Mouse (Mus musculus) c-Kit-positive CD71-negative TER-119-negative erythroid progenitor cells, embryonic 14.5 days (primary cell): ENCODE measurements around the gene Usp10.

Source experiments
- DNase-seq: peaks from one replicate; pipeline ENCODE4 v3.0.0-alpha.2; 2013; ENCODE audit warnings: low read depth

The Usp10 gene

DNA sequence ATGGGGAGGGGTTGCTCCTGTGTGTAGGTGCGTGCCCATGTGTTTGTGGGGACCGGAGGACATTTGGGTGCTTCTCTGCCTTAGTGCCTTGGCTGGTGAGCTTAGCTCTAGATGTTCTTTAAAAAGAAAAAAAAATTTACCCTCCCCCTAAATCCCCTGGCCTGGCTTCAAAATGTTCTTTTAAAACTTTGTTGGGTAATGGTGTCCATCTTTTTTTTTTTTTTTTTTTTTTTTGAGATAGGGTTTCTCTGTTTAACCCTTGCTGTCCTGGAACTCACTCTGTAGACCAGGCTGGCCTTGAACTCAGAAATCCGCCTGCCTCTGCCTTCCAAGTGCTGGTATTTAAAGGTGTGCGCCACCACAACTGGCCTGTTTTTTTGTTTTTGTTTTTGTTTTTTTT, 5.1 kb downstream of the Usp10 start:
- no peak for DNase-seq

DNA sequence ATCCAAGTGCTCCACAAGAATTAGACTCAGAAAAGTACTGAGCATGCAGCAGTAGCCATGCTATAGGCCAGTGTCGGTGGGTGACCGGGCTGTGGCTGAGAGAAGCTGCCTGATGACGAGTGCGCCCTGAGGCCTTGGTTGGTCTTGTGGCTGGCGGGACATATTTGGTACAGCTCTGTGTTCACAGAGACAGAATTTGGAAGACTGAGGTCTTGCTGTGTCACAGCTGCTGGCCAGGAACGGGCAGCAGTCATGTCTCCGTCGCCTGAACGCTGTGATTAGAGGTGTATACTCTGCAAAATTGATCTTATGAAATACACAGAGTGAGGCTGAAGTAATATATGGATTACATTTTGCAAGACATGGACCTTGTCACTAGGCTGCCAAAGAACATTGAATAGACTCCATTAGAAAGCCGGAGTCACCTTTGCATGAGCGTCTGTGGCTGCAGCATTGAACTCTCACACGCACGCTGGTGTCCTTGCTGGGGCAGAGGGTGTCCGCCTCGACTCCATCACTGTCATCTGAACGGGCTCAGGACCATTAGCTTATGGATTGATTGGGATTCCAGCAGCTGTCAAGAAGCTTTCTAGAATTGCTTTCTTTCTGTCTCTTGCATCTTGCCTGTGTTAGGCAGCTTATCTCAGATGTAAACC, 6.2 kb downstream of the Usp10 start:
- no peak for DNase-seq

DNA sequence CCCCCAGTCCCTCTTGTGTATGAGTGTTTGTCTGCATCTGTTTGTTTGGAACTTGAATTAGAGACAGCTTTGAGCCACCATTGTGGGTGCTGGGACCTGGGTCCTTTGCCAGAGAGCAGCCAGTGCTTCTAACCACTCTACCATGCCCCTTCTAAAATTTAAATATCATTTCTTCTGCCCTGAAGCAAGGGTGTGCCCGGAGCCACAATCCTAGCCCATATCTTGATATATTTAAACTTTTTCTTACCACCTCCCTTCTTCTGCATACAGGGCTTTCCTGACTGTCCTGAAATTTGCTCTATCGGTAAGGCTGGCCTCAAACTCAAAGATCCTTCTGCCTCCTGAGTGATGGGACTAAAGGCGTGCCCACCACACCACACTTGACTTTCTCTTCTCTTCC, 7.3 kb downstream of the Usp10 start:
- DNase-seq = no peak

DNA sequence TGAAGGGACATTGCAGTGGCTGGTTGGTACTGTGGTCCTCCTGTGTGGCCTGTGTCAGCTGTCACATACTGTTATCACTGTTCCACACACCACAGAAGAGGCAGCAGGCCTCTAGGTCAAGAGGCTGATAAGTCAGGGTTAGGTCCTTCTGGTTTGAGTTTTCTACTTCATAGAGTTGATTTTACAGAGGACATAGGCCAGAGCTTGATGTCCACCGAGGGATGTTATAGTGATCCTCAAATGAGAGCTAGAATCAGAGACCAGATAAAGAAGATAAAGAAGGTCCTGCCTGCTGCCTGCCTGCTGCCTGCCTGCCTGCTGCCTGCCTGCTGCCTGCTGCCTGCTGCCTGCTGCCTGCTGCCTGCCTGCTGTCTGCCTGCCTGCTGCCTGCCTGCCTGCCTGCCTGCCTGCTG, 8.0 kb downstream of the Usp10 start:
- DNase-seq = no peak

DNA sequence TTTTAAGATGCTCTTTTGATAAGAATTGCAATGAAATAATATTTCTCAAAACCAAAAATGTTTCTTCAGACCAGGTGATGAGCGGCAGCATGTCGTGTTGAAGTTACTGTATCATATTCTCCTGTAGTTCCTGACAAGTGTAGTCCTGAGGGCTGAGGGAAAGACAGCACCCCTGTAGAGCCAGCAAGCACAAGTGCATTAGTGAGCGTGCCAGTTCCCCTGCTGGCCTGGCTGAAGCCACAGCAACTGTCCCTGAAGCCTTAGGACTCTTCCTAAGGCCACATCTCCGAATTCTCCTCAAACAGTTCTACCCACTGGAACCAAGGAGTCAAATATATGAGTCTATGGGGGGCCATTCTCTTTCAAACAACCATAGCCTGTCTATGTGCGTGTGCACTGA, 13.1 kb downstream of the Usp10 start:
- DNase-seq = no peak

DNA sequence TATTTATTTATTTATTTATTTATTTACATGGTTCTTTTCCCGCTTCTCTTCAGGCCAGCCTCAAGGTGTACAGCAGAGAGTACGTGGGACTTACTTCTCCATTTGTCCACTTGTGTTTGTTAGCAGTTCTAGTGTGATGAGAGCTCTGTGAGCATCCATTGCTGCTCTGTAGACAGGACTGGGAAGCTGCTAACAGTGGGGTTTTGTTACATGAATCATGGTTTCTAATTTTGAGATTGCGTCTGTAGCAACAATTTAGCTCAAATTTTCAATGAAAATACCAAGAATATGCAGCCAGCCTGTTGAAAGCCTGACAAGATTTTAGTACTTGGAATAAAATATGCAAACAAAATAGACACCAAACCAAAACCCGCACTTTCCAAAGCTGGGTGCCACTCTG, 15.3 kb downstream of the Usp10 start:
- no peak for DNase-seq

DNA sequence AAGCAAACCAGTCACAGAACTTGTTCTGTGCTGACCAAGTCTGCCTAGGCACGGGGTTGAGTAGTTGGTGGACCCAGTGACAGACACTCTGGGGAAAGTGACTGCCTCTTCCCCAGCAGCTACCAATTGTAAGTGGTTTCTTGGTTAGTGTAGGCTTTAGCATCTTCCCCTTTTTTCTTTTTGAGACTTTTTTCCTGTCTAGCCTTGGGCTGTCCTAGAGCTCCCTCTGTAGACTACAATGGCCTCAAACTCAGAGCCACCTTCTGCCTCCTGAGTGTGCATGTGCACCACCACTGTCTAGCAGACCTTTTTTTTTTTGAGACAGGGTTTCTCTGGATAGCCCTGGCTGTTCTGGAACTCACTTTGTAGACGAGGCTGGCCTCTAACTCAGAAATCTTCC, 16.3 kb downstream of the Usp10 start:
- peak; percentile 53 for DNase-seq

DNA sequence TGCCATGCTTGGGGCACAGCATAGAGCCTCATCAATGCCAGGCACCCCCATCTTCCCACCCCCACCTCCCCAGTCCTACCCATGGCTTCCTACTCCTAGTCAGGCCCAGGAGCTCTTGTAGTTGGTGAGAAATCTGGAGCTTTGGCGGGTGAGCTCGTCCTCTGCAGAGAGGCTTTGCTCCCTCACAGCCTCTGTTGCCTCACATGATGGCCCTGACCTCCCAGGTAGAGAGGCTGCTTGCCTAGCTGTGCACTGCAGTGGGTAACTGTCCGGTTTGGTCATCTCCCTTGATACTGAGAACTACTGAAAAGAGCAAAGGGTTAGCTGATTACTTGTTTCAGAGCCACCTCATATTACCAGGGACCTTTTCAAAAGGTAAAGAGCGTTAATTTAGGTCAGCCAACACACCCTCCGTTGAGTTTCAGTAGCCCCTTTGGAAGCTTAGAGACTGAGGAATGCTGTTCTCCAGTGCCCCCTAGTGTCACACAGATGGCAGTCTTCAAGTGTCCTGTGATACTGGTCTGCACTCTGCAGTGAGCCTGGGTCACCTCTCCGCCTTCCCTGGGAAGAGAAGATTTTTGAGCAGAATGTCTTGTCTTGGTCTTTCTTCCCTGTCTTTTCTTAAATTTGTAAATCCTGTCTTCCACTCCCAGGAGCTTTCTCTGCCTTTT, 17.4 kb downstream of the Usp10 start:
- peak; percentile 32 for DNase-seq

DNA sequence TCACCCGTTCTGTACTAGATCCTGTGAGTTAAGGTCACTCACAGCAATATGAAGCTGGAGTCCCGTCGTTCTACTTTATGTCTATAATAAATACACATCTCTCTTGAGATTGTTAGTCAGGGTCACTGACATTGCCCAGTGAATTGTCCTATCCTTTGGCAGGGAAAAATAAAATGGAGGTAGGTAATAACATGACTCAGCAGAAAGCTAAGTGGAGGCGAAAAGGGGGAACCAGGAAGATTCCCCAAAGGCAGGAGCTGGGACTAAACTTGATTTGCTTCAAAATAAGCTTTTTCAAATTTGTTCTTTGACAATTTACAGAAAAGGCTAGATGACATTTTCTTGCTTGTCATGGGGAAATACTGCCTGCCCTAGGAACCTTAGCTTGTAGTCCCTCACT, 21.2 kb downstream of the Usp10 start:
- DNase-seq = no peak

DNA sequence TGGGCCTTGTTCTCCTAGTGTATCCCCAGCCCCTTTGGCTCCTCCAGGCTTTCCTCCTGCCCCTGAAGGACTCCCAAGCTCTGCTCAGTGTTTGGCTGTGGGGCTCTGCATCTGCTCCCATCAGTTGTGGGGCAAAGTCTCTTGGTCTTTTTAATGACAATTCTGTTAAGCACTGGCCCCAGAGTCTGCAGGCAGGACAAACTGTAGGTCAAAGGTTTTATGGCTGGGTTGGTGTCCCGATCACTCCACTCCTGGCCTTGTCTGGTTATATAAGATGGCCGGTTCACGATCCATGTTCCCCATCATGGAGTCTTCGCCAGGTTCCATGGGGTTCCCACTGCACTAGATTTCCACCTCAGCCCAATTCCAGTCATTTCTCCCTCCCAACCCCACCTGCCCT, 23.5 kb downstream of the Usp10 start:
- DNase-seq = no peak

DNA sequence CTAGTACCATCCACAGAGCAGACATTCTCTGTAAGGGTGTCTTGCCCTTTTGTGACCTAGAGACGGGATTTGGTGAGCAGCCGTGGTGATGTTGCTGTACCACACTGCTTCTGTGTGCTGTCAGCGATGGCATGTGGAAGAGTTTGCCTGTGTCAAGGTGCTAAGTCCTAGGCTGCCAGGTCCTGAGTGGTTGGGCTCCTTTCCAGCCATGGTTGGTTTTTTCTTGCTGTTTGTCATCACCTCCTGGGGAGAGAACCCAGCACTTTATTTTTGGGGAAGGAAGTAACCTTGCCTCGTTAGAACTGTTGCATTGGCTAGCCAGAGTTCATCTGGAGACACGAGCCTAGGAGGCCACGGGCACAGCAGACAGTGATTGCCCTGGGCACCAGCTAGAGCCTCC, 25.4 kb downstream of the Usp10 start:
- no peak for DNase-seq

DNA sequence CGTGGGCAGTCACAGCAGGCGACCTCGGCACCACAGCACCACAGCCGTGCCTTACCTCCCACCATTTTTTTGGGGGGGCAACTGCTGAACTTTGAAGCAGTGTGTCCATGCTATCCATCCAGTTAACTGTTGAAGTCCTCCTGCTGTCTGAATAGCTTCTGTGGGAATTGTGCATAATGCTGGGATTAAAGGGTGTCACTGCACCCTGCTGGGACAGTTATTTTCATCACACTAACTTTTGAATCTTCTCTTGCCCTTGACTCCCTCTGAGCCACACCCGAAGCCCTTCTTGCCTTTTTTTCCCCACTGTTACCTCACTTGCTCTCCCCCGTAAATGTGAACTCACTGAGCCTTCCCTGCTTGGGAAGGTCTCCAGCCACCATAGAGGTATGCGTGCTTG, 28.3 kb downstream of the Usp10 start:
- no peak for DNase-seq

DNA sequence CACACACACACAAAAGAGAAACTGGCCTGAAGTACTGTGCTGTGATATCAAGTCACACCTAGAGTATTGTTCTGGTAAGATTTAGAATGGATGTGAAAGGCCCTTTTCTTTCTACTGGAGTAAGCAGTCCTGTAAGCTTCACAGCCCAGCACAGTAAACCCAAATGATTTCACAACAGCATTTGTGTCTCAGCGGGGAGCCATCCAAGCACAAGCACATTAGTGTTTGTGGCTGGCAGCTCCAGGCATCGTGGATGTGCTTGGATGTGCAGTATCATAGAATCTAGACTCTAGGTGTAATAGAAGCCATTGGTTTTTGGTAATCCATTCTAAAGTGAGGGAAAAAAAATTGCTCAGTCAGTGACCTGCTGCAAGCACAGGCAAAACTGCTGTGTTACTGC, 29.2 kb downstream of the Usp10 start:
- no peak for DNase-seq

DNA sequence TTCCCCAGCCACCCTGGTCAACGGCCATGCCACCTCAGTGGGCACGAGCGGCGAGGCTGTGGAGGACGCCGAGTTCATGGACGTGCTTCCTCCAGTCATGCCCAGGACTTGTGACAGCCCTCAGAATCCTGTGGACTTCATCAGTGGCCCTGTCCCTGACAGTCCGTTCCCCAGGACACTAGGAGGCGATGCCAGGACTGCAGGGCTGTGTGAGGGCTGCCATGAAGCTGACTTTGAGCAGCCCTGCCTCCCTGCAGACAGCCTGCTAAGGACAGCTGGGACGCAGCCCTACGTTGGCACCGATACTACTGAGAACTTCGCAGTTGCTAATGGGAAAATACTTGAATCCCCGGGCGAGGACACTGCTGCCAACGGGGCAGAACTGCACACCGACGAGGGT, 31.3 kb downstream of the Usp10 start:
- DNase-seq = no peak

DNA sequence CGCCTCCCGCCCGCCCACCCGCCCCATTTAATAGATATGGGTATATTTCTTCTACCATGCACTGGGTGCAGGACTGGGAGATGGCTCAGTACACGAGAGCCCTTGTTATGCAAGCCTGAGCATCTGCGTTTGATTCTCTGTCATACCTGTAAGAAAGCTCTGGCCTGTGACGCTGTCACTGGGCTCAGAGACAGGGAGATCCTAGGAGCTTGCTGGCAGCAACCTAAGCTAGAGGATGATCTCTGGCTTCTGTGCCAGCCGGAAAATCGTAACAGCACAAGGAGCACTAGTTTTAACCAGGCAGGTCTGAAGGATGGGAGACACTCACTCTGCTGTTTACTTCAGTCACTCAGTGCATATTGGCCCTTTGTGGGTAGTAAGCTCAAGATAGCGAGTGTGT, 33.5 kb downstream of the Usp10 start:
- no peak for DNase-seq

DNA sequence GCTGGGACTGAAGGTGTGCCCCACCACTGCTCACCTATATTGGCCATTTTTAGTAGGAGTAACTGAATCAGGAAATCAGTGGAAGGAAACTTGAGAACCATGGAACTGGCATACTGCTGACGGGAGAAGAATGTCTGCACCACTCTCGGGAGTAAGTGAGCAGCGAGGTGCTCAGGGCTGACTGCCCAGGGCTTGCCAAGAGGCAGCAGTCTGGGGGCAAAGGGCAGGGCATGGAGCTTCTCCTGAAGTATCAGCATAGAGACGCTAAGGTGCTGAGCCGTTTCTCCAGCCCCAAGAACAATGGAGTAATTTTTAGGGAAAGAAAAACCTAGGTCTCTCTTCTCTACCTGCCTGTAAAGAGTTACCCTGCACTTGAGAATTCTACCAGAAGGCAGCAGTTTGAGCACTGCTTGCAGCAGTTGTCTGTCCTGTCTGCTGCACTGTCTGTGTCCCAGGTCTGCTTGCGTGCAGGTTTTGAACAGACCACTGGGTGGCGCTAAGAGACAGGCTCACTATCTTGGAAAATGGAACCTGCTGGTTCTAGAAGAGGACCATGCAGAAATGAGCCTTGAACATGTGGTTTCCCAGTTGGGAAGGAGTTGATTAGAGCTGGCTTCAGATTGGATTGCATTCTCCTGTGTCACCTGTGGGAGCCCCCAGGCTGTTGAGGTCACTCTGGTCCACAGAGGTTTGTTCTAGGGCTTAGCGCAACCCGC, 34.1 kb downstream of the Usp10 start:
- DNase-seq = peak; percentile 46

DNA sequence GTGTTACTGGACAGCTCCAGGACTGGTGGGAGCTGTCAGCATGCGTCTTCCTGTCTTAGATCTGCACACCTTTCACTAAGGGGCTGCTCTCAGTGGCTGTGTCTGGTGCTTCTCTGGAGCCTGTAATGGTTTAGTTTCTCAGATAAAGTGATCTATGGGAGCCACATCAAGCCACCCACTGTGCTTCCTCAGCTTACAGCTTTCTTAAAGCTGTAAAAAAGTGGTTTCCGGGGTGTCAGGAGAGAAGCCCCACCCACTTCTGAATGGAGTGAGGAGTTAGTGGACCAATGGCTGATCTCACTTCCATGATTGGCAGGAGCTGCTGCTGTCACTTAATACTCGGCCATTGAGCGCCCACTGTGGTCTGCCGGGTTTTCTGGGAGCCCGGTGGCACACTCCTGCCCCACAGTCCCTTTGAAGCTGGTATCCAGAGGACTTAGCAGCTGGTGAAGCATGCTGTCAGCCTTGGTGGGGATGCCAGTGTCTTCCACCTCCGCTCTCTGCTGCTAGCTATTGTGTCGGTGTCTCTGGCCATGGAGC, 36.2 kb downstream of the Usp10 start:
- DNase-seq = no peak

DNA sequence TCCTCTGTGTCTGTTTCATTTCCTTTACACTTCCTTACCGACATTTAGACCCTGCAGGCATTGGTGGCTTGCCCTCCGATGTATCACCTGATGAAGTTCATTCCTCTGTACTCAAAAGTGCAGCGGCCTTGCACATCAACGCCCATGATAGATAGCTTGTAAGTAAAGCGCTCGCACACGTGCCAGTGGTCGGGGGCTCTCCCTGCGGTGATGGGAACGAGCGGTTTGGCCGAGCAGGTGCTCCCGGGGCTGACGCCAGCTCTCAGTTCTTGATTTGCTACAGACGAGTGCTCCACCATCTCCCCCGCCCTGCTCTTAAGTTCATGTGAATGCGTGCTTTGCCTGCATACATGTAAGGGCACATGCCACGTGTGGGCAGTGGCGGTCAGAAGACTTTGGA, 37.5 kb downstream of the Usp10 start:
- DNase-seq = no peak

DNA sequence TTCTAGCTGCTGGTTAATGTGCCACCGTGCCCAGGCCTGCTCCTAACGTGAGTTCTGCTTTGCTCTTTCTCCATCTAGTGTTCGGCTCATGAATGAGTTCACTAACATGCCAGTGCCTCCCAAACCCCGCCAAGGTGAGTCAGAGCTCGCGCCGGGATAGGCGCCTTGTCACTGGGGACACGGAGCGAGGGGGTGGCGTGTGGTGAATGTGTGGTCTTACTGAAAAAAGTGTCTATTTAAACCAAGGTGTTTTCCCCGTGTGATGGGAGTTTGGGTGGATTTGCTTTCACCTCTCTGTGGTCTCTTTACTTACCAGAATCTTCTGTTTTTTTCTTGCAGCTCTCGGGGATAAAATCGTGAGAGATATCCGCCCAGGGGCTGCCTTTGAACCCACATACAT, 38.2 kb downstream of the Usp10 start:
- no peak for DNase-seq

DNA sequence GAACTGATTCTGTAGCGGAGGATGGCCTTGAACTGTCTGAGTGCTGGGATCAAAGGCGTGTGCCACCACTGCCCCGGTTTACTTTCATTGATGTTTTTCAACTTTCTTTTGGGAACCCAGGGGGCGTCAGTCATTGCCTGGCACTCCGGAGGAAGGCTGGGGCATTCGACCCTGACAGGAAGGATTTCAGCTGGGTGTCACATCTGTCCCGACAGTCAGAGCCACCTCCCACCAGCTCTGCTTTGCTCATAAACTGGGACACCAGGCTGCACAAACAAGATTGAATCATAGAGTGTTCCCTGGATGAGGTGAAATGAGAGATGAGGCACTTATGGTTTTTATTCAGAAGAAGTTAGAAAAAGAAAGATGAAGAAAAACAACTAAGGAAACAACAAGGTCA, 42.1 kb downstream of the Usp10 start:
- DNase-seq = no peak

DNA sequence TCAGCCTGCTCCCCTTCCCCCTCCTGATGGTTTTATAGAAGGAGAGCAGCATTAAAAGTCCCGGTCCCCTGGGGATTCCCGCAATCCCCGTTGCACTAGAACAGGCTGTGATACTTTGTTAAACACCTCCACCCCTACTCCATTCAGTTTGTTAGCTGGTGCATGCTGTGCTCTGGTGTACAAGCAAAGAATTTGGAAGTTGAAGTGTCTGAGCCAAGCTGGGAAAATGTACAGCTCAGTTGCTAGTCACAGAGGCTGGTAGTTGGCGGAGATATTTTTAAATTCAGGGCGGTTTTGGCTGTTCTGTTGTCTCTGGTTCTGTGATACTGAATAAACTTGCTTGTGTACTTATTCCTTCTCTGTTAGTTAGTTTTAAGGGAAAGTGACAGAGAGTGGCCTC, 42.6 kb downstream of the Usp10 start:
- DNase-seq = no peak

DNA sequence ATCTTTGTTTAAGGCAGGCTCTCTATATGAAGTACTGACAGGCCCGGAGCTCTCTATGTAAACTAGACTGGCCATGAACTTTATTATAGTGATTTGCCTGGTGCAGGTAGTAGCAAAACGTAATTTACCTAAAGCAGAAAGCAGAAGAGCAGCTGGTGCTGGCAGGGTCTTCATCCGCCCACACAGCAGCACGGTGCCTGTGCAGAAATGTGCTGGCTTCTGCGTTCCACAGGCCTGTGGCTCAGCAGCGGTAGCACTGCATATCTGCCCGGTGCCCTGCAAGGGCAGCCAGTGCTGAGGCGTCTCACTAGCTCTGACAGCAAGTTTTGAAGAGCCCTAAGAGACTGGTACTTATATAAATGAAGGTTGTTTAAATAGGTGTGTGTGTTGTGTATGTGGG, 45.2 kb downstream of the Usp10 start:
- DNase-seq = no peak

DNA sequence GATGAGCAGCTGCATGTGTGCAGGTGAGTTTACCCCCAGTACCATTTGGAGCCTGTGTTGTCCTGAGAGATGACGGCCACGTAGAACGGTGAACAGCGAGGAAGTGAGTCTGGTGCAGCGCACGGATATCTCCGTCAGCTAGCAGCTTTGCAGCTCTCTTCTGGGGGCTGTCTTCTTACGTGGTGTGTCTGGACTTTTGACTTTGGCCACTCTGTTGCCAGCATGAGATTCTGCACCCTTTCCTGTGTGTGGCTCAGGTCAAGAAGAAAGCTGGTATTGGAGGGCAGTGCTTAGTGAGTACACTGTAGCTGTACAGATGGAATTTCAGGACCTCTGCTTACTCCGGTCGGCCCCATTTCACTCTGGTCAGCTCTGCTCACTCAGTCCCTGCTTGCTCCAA, 47.9 kb downstream of the Usp10 start:
- no peak for DNase-seq
